Mouse (Mus musculus) CD4-positive naive resting alpha-beta T cell, adult 76 days (primary cell): Measurements from ENCODE around the gene Ptprr. TPM values are rescaled to one million over a fixed set of nuclear protein-coding genes. Genes with fewer than 3 reads are reported as not detected.

ENCODE experiments used
- total RNA-seq: library from RNA; stranded (reverse); gene quantifications from one replicate; pipeline ENCODE4 v1.2.4, GENCODE M21; 2023

Gene Ptprr
- total RNA-seq: not detected

DNA sequence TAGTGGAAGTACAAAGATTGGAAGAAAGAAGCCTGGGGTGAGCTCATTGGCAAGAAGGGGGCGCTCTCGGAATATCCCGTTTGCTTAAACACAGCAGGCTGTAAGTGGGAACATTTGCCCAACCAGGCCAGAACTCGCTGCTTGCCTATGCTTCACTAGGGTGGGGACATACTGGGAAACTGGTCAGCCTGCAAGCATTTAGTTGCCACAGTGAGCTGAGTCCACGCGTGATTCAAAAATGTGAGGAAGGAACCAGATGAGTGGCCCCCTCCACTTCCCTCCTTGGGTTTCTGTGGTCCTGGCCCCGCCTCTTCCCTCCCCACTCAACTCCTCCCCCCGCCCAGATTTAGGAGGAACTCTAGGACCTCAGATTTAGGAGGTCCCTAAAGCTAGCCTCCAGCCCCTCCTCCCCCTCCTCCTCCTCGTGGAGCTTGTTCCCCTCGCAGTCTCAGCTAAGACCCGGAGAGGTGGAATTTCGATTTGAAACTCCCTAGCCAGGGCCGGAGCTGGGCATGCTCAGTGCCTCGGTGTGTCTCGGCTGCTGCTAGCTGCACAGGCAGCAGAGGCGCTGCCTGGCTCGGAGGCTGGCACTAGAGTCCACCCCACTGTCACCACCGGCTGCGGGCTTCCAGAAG, at the start of gene Ptprr:
TSS of gene Ptprr (plus strand) at position 369 of the 635 bp plus-strand sequence.

DNA sequence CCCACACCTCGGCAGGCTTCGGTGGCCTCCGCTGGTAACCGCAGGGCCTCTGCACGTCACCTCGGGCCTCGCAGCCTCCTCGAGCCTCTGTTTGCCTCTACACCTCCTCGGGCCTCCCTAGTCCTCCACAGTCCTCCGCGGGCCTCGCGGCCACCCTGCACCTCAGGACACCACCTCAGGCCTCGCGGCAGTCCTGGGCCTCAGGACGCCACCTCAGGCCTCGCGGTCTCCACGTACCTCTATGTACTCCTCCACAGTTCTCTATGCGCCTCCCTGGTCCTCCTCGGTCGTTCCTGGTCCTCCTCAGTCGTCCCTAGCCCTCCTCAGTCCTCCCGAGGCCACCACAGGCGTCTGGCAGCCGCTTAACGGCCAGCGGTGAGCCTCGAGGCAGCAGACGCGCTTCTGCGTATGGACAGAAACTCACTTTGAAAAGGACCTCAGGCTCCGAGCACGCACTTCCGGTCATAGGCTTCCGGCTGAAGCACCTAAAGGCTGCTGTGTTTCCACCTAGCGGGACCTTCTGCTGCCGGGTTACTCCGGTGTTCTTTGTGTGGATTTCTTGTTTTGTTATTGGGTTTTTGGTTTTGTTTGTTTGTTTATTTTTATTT, 96.0 kb downstream of the Ptprr start, which contains the start of gene 4933416C03Rik:
TSS of gene 4933416C03Rik (minus strand) at position 51 of the 608 bp plus-strand sequence.

DNA sequence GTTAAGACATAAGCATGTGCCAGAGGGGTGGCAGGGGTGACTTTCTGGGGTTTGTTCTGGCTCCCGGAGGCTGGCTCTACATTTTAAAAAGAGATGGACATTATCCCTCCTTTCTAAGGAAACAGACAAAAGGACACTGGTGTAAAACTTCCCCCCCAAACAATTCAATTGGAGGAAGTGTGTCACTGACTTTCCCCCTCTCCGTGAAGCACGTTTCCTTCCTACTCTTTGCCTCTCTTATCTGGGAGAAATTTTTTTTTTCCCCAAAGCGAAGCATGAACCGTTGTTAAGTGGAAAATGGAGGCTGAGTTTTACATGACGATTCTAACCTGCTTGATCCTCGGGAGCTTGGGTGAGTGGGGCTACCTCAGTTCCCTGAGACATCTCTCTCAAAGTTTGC, 257.3 kb downstream of the Ptprr start, which contains the start of gene Ptprb:
TSS of gene Ptprb (plus strand) at position 244 of the 400 bp plus-strand sequence.

Other genes starting within 250 kb of the Ptprr start
- 0.50 TPM for gene Tspan8, start 201.4 kb upstream of the Ptprr start, total RNA-seq
- gene 4933416C03Rik, start 95.7 kb downstream of the Ptprr start, total RNA-seq: not detected